Mouse (Mus musculus): ENCODE data around the gene Gm12117. TPM values are rescaled to one million over a fixed set of nuclear protein-coding genes. Genes with fewer than 3 reads are reported as not detected.

Gene Gm12117
- total and polyA plus RNA-seq, 2 experiments from 2014 or later, result not detected

DNA sequence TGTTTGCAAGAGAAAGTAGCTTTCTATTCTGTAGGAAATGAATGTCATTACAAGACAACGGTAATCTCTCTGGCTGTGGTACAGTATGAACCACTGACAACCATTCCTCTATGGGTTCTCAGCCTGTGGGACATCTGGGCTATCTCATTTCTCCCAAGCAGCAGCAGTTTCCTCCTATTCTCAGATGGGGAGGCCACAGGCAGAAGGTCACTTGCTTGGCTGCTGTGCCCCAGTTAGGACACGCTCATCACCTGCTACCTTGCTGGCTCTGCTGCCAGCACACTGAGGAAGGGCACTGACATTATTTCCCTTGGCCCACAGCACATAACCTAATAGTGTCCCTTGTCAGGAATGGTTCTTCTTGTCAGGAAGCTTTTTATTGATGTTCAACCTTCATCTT is 48.4 kb downstream of the Gm12117 start:
- Histone ChIP-seq H3K4me1 (ENCODE audit: insufficient read depth, low read length) (no peaks in the 10 kb centered on the region), H3K4me2 (ENCODE audit: low read depth, low read length) (no peak overlapping the region), H3K9me3 (ENCODE audit: low read length) (no peaks in the 10 kb centered on the region), H3K27me3 (ENCODE audit: insufficient read depth, low read length) (no peaks in the 10 kb centered on the region), H3K4me3 (ENCODE audit: low read length) (no peak overlapping the region), H3K36me3 (ENCODE audit: insufficient read depth, low read length) (no peaks in the 10 kb centered on the region), H3K9ac (replicated peaks; ENCODE audit: low read length) (no peak overlapping the region), H3K27ac (no peak overlapping the region)
- no peak for DNase-seq (ENCODE audit: low spot score)
- TF ChIP-seq CTCF (IDR thresholded peaks at IDR 0.05; ENCODE audit: low read depth), result no peak
- WGBS, result 98% methylated on average over 2 of the region's 2 CpGs
- ATAC-seq, result no peak

DNA sequence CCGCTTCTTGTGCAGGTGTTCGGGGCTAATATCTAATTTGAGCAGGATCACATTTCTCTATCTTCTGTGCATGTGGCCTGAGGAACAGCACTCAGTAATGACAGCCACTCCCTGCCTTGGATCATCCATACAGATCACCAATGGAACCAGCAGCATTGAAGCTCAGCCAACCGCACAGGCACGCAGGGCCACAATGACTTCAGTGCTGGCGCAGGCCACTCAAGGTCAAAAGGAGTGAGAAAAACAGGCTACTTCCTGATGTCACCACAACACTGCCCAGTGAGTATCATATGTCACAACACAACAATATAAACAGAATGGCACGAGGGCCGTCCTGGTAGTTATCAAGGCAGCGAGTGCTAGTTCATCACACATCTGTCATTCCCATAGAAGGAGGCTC is 50.0 kb downstream of the Gm12117 start:
- WGBS, result 77% methylated on average over 8 of the region's 8 CpGs
- DNase-seq (ENCODE audit: low spot score) (no peak), ATAC-seq (no peak)
- Histone ChIP-seq H3K36me3 (ENCODE audit: insufficient read depth, low read length) (no peaks in the 10 kb centered on the region), H3K4me3 (ENCODE audit: low read length) (no peak overlapping the region), H3K27me3 (ENCODE audit: insufficient read depth, low read length) (no peaks in the 10 kb centered on the region), H3K27ac (no peak overlapping the region), H3K9ac (replicated peaks; ENCODE audit: low read length) (no peak overlapping the region), H3K4me2 (ENCODE audit: low read depth, low read length) (no peak overlapping the region), H3K9me3 (ENCODE audit: low read length) (no peaks in the 10 kb centered on the region), H3K4me1 (ENCODE audit: insufficient read depth, low read length) (no peaks in the 10 kb centered on the region)
- TF ChIP-seq CTCF (IDR thresholded peaks at IDR 0.05; ENCODE audit: low read depth), result no peak

Other genes starting within 250 kb of the Gm12117 start
- 6.3 and 10.1 TPM in 2 replicates for gene Fgf18, start 129.3 kb downstream of the Gm12117 start, total RNA-seq (2014; rRNA removed)
- 10.0 and 10.3 TPM in 2 replicates for gene Fgf18, start 129.3 kb downstream of the Gm12117 start, polyA plus RNA-seq (2015; fragmentation: Nextera tagmentation; extraction: Ambion mirVana)
- 143 and 182 TPM in 2 replicates for gene Npm1, start 113.5 kb downstream of the Gm12117 start, total RNA-seq (2014; rRNA removed)
- 395 and 396 TPM in 2 replicates for gene Npm1, start 113.5 kb downstream of the Gm12117 start, polyA plus RNA-seq (2015; fragmentation: Nextera tagmentation; extraction: Ambion mirVana)
- gene Tlx3, start 73.1 kb downstream of the Gm12117 start, total RNA-seq (2014; rRNA removed), result 39.4 and 39.6 TPM in 2 replicates
- 11.3 and 14.5 TPM in 2 replicates for gene Tlx3, start 73.1 kb downstream of the Gm12117 start, polyA plus RNA-seq (2015; fragmentation: Nextera tagmentation; extraction: Ambion mirVana)
- gene Ranbp17, start 237.0 kb upstream of the Gm12117 start, total RNA-seq (2014; rRNA removed), result 7.9 and 10.0 TPM in 2 replicates
- 6.5 and 8.1 TPM in 2 replicates for gene Ranbp17, start 237.0 kb upstream of the Gm12117 start, polyA plus RNA-seq (2015; fragmentation: Nextera tagmentation; extraction: Ambion mirVana)

All from hindbrain, postnatal 0 days (tissue).